Mouse (Mus musculus): ENCODE data around the gene Jund. TPM values are rescaled to one million over a fixed set of nuclear protein-coding genes. Genes with fewer than 3 reads are reported as not detected.

Jund gene
- 585 and 1,357 TPM in 2 replicates for polyA plus RNA-seq (2012; ENCODE audit: low replicate concordance)

DNA sequence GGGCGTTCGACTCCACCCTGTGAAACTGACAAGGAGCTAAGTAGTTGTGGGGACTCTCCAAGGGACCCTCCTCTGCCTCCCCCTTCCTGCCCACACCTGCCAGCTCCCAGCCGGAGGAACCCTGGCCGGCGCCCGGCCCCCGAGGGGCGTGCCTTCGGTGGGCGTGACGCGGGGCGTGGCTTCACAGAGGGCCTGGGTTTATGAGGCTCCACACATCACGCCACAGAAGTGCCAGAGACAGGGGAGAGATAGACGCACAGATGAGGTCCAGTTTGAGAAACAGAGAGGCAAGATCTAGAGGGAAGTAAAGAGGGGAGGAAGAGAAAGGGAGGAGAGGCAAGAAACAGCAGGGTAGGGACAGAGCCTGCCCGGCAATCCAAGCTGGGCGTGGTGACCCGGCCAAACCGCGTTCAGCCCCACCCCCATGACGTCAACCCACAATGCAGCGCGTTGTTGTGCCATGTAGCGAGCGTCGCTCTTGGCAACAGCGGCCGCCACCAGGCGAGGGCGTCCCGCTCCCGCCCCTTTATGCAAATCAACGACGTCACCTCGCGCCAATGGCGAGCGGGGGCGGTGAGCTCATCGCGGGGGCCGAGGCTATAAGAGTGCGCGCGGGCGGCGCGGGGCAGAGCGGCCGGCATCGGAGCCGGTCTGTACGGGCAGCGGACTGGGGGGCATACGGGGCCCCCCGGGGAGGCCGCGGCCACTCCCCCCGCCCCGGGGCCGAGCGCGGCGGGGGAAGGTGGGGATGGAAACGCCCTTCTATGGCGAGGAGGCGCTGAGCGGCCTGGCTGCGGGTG lies at the start of gene Jund:
Gene Jund, plus strand, starts transcription at position 640 of the 800 bp plus-strand sequence.

DNA sequence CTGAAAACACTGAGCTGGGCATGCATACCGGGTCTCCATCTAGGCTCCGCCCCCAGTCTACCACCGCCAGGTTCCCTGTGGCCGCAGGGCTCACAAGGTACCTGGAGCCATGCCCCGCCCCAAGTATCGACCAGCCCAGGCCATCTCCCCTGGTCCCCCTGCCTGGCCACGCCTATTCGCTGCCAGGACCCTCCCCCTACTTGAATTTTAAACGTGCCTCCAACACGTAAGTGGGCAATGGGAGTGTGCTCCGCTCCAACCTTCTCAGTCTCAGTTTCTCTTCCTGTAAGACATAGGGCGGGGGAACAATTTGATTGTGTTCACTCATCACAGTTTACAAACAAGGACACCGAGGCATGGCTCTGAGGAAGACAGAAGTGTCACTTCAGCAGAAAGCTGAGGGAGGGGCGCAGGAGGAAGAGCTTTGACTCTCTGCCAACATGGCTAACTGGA lies 38.5 kb upstream of the Jund start, which contains the start of gene Pgpep1:
Gene Pgpep1, minus strand, starts transcription at position 116 of the 453 bp plus-strand sequence.

DNA sequence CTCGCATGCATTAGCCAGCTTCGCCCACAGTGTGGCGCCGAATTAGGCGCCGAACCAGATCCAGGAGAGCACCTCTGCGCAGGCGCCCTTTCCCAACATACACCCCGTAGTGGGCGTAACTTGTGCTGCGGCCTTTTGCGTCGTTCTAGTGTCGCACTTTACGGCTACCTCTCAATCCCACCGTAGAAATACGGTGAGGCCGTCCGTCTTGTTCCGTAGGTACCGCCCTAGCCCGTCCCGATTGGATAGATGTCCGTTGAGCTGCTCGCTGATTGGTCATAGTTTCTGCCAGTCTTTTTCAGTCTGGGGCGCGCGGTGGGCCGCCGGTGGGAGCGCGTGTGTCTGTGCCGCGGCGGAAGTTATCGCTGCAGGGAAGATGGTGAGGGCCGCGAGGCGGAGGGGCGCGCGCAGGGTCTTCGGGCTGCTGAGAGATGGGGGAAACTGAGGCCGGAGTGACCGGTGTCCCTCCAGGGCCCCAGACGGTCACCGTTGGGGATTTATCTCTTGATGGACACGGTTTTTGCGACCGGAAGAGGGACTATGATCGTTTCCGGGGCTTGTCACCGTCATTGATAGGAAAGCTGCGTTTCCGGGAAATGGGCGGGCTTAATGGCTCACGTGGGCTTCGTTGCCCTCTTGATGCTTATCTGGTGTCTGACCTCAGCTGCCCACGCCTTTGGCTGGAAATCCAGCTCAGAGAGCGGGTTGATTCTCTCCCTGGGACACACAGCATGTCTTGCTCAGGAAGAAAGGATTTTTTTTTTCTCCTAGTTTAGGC lies 25.5 kb upstream of the Jund start, which contains the start of gene Lsm4:
Gene Lsm4, plus strand, starts transcription at position 170 of the 778 bp plus-strand sequence.

DNA sequence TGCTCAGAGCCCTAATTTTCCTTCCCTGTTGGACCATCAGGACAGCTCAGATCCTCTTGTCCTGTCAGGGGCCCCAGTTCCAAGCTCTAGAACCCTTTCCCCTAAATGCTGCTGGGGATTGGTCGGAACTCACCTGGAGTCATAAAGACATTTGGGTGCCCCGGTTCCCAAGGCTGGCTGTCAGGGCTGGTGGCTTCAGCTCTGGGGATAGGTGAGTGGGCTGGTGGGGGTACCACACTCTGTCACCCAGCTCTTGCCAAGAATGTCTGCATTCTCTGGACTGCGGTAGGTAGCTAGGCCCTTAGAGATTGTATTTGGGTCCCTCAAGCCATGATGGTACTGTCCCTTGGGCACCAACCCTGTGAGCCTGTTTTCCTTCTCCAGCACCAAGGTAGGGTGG lies 4.5 kb downstream of the Jund start, which contains the start of gene Iqcn:
Gene Iqcn, plus strand, starts transcription at position 171 of the 400 bp plus-strand sequence.

DNA sequence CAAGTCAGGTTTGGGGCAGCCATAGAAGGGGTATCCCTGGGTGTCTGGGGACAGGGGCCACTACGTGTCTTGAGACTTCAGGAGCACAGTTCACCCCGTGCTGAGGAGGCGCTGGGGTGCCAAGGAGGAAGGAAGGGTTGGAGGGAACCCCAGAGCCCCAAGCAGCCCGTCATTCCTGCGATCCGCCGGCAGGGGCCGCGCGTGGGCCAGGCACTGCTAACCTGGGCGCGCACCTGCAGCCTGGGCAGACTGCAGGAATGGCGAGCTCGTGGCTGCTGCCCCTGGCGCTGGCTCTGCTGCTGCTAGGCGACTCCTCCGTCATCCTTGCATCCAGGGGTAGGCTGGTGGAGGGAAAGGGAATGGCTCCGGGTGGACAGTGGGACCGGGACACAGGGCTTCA lies 19.5 kb downstream of the Jund start, which contains the start of gene Gm3336:
Gene Gm3336, plus strand, starts transcription at position 247 of the 400 bp plus-strand sequence.

DNA sequence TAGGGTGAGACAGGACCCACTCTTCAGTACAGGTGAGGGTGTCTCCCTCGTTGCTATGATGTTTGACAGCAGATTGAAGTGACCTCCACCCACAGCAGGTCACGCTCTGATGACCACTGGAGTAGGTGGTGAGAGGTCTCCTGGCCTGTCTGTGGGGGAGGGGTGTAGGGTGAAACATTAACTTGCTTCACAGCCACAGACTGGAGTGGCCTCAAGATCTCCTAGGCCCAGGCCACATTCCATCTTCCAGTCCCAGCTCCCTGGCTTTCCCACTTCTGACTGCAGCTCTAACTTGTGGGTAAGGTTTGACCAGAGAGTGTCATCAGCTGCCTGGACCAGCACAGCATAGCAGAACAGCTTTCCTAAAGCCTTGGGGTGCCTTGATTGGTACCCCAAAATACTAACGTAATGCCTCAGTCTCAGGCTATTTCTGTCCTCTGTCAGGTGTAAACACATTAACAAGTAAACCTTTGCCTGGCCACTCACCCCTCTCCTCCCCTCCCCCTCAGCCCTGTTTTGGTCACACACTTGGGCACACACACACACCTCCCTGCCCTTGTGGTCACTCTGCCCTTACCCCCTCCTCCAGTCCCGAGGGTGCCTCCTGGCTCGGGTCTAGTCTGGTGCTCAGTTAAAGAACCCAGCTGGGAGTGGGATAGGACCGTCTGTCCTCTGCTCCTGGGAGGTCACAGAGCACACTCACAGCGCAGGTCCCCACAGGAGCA lies 24.9 kb downstream of the Jund start, which contains the start of gene Pde4c:
Gene Pde4c, plus strand, starts transcription at position 235 of the 725 bp plus-strand sequence.

Other genes starting within 250 kb of the Jund start
- 4.6 and 9.6 TPM in 2 replicates for gene Klhl26, start 222.0 kb upstream of the Jund start, polyA plus RNA-seq (2012; ENCODE audit: low replicate concordance)
- not detected in 2 replicates for gene Tmem59l, start 211.6 kb upstream of the Jund start, polyA plus RNA-seq (2012; ENCODE audit: low replicate concordance)
- gene Crlf1, start 205.8 kb upstream of the Jund start, polyA plus RNA-seq (2012; ENCODE audit: low replicate concordance), result 3.6 and 4.1 TPM in 2 replicates
- gene Rex1bd, start 192.2 kb upstream of the Jund start, polyA plus RNA-seq (2012; ENCODE audit: low replicate concordance), result 130 and 308 TPM in 2 replicates
- 338 and 558 TPM in 2 replicates for gene Uba52, start 188.1 kb upstream of the Jund start, polyA plus RNA-seq (2012; ENCODE audit: low replicate concordance)
- gene Fkbp8, start 171.2 kb upstream of the Jund start, polyA plus RNA-seq (2012; ENCODE audit: low replicate concordance), result 1,600 and 2,800 TPM in 2 replicates
- 30.5 and 31.3 TPM in 2 replicates for gene Kxd1, start 171.0 kb upstream of the Jund start, polyA plus RNA-seq (2012; ENCODE audit: low replicate concordance)
- gene Ell, start 159.5 kb upstream of the Jund start, polyA plus RNA-seq (2012; ENCODE audit: low replicate concordance), result 42.1 and 42.5 TPM in 2 replicates
- 253 and 312 TPM in 2 replicates for gene Isyna1, start 104.6 kb upstream of the Jund start, polyA plus RNA-seq (2012; ENCODE audit: low replicate concordance)
- gene Ssbp4, start 90.1 kb upstream of the Jund start, polyA plus RNA-seq (2012; ENCODE audit: low replicate concordance), result 1,745 and 3,628 TPM in 2 replicates
- gene Lrrc25, start 82.8 kb upstream of the Jund start, polyA plus RNA-seq (2012; ENCODE audit: low replicate concordance), result 12.7 and 15.0 TPM in 2 replicates
- 8.6 and 17.1 TPM in 2 replicates for gene Gdf15, start 66.5 kb upstream of the Jund start, polyA plus RNA-seq (2012; ENCODE audit: low replicate concordance)
- gene Pgpep1, start 38.6 kb upstream of the Jund start, polyA plus RNA-seq (2012; ENCODE audit: low replicate concordance), result 3.0 and 4.7 TPM in 2 replicates
- gene Lsm4, start 25.7 kb upstream of the Jund start, polyA plus RNA-seq (2012; ENCODE audit: low replicate concordance), result 259 and 742 TPM in 2 replicates
- not detected in 2 replicates for gene Iqcn, start 4.5 kb downstream of the Jund start, polyA plus RNA-seq (2012; ENCODE audit: low replicate concordance)
- gene Gm3336, start 19.6 kb downstream of the Jund start, polyA plus RNA-seq (2012; ENCODE audit: low replicate concordance), result not detected in 2 replicates
- gene Pde4c, start 24.8 kb downstream of the Jund start, polyA plus RNA-seq (2012; ENCODE audit: low replicate concordance), result 0.76 and 0.99 TPM in 2 replicates
- gene Rab3a, start 55.7 kb downstream of the Jund start, polyA plus RNA-seq (2012; ENCODE audit: low replicate concordance), result 20.7 and 31.8 TPM in 2 replicates
- 124 and 154 TPM in 2 replicates for gene Mpv17l2, start 62.0 kb downstream of the Jund start, polyA plus RNA-seq (2012; ENCODE audit: low replicate concordance)
- gene Pik3r2, start 77.8 kb downstream of the Jund start, polyA plus RNA-seq (2012; ENCODE audit: low replicate concordance), result 120 and 128 TPM in 2 replicates
- gene Mast3, start 106.1 kb downstream of the Jund start, polyA plus RNA-seq (2012; ENCODE audit: low replicate concordance), result 318 and 530 TPM in 2 replicates
- gene Il12rb1, start 109.5 kb downstream of the Jund start, polyA plus RNA-seq (2012; ENCODE audit: low replicate concordance), result 1.1 and 2.2 TPM in 2 replicates
- gene Arrdc2, start 140.8 kb downstream of the Jund start, polyA plus RNA-seq (2012; ENCODE audit: low replicate concordance), result 99.3 and 171 TPM in 2 replicates
- gene Kcnn1, start 164.3 kb downstream of the Jund start, polyA plus RNA-seq (2012; ENCODE audit: low replicate concordance), result 1.7 and 1.9 TPM in 2 replicates
- gene Ccdc124, start 175.0 kb downstream of the Jund start, polyA plus RNA-seq (2012; ENCODE audit: low replicate concordance), result 106 and 109 TPM in 2 replicates
- 0.40 and 0.42 TPM in 2 replicates for gene Slc5a5, start 193.8 kb downstream of the Jund start, polyA plus RNA-seq (2012; ENCODE audit: low replicate concordance)
- gene Rpl18a, start 198.5 kb downstream of the Jund start, polyA plus RNA-seq (2012; ENCODE audit: low replicate concordance), result 810 and 4,309 TPM in 2 replicates
- gene Map1s, start 207.0 kb downstream of the Jund start, polyA plus RNA-seq (2012; ENCODE audit: low replicate concordance), result 110 and 117 TPM in 2 replicates

Data from leukemia stem cell, adult 10-12 weeks (primary cell).